Mouse (Mus musculus): Measurements from ENCODE around the gene Kif9.

Kif9 gene

DNA sequence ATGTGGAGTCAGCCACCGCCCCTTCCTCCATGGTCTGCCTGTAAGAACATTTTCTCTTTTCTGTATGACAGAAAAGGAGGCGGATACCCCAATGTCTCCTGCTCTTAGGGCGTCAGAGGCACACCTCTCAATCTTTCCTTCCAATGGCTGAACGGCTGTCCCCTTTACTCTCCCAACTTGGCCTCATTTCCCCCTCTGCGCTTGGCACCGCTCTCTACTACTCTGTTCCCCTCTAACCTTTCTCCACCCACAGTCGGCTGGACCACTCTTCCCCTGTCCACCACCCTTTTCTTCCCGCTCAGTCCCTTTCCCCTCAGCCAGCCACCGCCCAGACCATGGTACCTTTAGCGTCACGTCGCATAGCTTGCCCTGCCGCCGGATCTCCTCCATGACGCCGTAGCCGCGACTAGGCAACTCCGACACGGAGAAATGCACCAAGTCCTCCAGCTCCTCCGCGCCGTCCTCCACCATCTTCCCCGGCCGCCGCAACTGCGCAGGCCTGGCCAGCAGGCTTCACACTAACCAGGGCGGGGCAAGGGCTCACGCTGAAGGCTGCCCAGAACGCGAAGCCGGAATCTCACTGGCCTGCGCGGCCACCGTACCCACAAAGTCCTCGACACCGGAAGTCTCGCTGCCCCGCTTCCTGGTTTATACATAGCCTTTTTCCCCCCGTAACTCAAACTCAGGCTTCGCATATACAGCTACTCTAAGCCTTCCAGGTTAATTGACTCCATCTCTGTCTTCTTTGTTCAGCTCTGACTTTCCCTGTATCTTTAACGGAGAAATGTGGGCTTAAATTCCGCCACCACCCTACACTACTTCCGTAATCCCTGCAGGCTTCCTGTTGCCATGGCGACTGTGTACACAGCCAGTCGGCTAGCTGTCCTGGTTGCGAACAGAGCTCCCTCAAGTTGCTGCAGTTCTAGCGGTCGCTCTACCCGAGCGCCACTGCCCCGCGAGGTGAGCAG, at the start of gene Kif9, which contains the start of gene Klhl18:
Gene Kif9 (plus strand): TSS at position 835 of the 968 bp plus-strand sequence.
Gene Klhl18 (minus strand): TSS at position 571 of the 968 bp plus-strand sequence.
- peak; percentile 87 to 93 for DNase-seq (ENCODE audit: low spot score in 2 of 2)

DNA sequence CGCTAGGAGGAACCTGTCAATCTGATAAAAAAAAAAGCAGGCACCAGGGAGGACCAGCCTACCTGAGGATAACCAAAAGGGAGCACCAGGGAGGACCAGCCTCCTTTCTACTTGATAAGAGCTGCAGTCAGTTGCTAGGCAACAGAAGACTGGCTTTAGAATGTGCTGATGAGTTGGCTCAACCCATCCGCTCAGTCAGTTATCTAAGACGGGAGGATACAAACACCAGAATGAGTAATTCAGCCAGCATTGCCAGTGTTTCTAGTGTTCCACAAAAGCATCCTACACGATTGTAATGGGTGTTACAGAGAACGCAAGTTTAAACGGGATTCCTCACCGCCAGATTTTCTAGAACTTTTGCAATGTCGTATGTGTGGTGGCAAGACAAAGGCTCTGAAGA, 45.5 kb upstream of the Kif9 start:
- no peak for DNase-seq (ENCODE audit: low spot score in 2 of 2)

DNA sequence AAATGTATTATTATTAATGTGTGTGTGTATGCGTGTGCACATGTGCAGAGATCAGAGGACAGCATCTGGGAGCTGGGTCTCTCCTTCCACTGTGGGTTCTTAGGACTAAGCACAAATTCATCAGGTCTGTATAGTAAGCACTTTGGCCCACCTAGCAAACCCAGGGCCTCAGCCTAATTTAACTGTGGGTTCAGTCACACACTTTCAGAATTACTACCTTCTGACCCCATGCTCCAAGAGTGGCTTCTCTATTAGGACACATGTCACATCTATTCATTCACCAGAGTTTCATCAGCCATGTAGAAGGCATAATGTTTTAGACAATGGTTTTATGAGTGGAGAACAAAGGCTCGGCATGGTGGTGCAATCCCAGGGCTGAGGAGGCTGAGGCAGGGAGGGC, 43.7 kb upstream of the Kif9 start:
- DNase-seq (ENCODE audit: low spot score in 2 of 2), result no peak

DNA sequence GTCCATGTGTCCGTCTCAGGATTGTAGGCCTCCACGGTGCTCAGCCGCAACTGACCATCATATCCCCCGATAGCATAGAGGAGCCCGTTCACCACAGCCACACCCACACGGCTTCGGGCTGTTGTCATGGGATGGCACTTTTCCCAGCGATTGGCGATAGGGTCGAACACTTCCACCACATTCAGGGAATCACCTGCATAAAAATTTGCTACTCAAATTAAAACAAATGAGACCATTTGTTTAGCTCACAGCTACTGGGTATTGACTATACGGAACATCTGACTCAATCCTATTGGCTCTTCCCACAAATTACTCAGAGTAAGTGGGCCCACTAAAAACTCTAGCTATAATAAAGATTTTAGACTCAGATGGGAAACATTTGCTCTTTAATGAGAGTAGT, 40.7 kb upstream of the Kif9 start:
- no peak for DNase-seq (ENCODE audit: low spot score in 2 of 2)

DNA sequence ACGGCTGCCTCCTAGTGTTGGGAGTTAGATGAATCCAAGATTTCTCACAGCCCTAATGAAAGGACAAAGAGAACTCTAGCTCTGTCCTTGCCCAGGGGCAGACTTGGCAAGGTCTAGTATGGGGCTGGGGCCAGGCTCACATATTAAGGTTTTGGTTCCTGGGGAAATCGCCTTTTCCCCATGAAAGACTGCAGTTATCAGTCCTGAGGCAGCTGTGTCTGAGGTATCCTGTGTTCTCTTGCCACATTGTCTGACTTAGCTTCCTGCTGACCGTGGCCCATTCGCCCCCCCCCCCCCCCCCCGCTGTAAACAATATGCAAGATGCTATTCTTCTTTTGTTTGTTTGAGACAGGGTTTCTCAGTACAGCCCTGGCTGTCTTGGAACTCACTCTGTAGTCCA, 36.7 kb upstream of the Kif9 start:
- DNase-seq (ENCODE audit: low spot score in 2 of 2), result no peak

DNA sequence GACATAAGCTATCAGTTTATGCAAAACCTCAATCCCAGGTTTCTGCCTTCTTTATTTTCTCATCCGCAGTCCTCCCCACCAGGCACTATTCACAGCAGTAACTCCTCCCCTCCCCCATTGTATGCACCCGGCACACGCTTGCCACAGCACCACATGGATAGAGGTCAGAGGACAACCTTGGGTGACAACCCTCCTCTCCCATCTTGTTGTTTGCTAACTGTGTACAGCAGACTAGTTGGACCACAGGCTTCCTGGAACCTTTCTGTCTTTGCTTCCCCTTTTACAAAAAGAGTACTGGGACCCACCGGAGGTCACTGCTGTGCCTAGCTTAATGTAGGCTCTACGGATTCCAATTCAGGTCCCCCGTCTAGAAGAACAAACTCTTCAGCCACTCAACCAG, 36.2 kb upstream of the Kif9 start:
- no peak for DNase-seq (ENCODE audit: low spot score in 2 of 2)

DNA sequence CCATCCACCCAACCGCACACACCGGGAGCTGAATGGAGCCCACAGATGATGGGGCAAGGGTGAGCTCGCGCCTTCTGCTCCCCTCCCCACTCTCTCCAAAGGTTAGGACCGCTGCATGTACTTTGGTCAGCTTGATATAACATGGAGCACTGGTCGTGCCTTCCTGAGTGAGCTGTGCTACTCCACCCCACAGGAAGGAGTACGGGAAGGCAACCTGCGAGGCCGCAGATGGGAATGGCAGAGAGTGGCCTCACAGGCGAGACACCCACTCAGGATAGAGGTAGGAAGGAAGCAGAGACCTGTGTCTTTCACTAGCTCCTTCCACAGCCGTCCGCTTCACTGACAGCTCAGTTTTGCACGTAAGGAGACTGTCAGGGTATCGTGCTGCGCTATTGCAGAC, 28.4 kb upstream of the Kif9 start:
- no peak for DNase-seq (ENCODE audit: low spot score in 2 of 2)

DNA sequence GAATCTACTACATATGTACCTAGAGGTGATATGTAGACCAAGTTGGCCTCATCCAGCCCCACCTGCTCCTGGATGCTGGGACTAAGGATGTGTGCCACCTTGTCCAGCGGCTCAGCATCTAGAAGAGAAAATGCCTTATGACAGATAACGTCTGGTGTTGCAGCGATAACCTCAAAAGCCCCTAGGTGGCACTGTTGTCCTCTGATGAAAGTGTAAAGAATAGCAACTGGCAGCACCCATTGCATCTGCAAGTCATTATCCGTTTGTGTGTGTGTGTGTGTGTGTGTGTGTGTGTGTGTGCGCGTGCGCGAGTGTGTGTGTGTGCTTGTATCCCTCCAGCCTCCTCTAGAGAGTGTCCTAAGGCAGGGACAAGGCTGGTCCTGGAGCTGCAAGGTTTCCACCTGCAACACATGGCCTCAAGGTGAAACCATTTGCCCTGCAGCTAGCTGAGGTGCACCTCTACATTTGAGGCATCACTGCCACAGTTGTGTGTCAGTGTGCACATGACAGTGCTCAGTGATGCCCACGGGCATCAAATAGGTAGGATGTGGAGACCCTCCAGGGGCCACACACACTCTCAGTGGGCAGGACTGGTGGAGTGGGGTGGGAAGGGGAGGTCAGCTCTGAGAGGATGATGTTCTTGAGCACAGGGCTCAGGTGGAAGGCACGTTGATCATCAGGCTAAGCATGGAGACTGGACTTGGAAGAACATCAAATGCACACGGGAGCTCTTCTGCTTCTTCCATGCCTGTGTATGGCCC, 27.7 kb upstream of the Kif9 start:
- peak; percentile 24 to 69 for DNase-seq (ENCODE audit: low spot score in 2 of 2)

DNA sequence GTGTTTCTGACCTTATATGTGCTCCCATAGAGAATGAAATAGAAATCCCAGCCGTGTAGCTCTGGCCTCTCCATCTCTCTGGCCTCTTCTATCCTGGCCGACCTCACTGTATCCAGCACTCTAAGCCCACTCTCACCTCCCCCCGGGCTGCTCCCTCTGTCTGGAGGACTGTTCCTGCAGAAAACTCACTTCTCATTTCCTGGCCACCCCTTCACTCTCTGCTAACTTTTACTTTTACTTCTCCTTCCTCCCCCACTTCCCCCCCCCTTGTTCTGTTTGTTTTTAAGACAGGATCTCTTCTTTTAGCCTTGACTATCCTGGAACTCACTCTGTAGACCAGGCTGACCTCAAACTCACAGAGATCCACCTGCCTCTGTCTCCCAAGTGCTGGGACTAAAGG, 24.2 kb upstream of the Kif9 start:
- DNase-seq (ENCODE audit: low spot score in 2 of 2), result no peak

DNA sequence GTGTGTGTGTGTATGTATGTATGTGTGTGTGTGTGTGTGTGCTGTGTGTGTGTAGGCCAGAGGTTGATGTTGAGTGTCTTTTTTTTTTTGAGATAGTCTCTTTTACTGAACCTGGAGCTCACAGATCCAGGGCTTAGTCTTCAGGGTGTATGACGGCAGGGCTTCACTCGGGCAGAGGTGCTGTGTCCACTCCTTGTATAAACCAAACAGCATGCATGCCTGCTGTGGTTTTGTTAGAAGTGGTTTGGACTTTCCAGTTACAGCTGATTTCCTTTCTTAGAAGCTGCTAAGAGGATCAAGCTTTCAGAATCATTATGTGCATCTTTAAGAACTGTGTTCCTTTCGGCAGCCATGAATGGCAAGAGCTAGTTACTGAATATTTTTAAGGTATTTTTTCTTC, 18.8 kb upstream of the Kif9 start:
- DNase-seq (ENCODE audit: low spot score in 2 of 2), result no peak

DNA sequence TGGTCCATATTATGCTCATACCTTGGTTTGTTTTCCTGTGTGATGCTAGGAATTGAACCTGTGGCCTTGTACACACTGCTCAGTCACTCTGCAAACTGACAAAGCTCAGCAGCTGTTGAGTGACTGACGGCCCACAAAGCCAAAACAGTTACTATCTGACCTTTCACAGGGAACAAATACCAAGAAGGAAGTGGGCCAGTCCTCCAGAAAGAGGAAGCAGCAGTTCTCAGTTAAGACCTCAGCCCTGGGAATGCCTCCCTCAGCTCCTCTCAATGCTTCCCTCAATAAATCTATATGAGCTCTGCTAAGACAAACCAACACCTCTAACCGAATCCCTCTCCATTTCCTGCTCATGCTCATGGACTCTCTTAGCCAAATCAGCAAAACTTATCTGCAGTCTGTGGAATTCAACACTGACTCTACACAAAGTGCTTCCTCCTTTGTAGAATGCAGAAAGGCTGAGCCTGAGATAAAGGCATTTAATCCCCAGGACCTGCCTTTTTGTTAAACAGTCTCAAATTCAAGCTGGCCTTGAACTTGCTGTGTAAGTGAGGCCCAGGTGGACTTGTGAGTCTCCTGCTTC, 17.5 kb upstream of the Kif9 start:
- no peak for DNase-seq (ENCODE audit: low spot score in 2 of 2)

DNA sequence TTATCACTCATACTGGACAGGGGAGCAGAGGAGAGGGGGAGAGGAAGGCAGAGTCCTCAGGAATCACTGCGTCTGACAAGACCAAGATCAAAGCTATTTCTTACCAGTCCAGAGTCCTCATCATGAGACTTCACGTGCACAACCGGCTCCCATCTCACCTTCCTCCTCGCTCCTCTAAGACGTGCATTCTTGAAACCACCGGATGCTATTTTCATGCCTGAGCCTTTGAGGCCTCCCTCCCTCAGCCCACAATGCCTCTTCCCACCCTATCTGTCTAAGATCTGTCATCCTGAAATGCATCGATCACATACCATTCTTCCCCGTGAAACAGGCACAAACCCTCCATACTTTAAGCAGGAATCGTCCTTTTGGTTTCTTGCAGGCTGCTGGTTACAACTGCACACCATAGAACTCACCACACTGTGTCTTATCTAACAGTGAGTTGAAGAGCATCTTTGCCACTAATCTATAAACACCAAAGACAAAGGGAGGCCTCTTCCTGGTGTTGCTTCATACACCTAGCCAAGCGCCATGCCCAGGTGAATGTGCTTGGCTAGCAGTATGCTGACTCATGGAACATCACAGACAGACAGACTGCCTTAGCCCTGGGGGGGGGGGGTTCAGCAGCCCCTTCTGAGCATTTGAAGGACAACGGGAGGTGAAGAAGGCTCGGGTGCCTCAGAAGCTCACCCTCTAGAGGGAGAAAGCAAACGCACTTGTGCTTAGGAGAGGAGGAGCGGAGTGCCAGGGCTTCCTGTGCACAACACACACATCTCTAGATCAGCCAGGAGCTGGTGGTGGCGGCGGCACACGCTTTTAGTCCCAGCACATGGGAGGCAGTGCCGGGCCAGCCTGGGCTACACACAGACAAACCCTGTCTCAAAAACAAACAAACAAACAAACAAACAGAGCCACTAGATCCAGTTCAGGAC, 15.6 kb upstream of the Kif9 start:
- DNase-seq (ENCODE audit: low spot score in 2 of 2), result no peak

DNA sequence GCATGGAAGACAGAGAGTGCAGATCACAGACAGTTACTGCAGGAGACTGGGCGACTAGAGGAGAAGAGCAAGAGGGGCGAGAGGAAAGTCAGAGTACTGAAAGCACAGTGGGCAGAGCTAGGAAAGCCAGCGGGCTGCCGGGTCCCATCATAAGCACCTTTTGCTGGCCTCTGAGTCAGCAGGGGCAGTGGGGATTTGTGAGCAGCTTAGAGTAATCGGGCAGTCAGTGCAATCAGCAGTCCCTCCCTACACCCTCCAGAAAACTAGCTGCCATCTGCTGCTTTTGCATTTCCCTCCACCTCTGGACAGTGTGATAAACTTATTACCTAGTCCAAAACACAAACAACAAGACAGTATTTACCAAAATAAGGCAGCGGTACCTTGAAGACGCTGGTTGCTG, 14.4 kb upstream of the Kif9 start:
- no peak for DNase-seq (ENCODE audit: low spot score in 2 of 2)

DNA sequence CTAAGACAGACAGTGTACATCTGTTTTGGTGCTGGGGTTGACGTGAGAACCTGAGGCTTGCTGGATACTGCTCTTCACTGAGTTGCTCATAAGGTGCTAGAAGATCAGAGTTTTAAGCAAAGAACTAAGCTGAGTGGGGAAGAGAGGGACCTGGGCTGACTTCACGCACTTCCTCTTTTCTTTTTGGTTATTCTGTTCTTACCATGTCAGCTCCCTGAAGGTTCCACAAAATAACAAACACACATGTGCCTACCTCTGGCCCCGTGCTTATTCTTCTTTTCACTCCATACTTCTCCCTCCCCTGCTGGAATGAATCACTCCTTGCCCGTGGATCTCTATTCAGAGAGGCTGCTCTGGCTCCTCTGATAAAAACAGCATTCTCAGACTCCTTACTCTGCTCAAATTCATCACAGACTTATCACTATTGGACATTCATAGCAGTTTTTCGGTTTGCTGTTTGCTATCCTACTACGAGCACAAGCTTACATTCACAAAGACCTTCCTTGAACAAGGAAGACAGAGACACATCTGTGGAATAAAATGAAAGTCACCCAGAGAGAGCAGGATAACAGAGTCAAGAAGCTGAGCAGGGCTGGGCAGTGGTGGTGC, 12.7 kb upstream of the Kif9 start:
- DNase-seq (ENCODE audit: low spot score in 2 of 2), result no peak

DNA sequence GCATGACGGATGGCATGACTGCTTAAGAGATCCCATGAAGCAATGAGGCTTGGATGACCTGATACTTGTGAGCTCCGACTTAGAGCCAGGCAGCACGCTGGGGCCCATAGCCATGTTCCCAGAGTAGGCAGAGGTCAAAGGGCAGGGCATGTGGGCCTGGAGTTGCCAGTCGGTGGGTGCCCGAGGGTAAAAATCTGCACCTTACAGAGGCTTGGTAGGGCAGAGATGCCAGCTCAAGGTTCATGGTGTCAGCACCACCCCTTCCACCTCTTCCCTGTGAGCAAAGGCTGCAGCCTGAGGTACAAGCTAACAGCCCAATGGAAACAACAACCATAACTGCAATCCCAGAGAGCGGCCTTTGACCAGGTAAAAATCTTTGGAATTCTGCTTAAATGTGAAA, 11.4 kb upstream of the Kif9 start:
- DNase-seq (ENCODE audit: low spot score in 2 of 2), result no peak

DNA sequence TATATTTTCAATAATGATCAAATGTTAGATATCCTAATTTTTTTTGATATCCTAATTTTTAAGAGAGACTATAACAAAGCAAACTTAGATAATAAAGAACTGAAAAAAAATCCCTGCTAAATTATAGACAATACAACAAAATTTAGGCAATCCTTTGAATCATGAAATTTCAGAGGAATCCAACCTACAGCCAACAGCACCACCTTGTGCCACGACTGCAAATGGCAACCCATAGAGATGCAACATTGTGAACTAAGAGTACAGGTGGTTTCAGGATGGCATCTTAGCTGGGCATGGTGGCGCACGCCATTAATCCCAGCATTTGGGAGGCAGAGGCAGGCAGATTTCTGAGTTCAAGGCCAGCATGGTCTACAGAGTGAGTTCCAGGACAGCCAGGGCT, 10.6 kb upstream of the Kif9 start:
- peak; percentile 22 to 57 for DNase-seq (ENCODE audit: low spot score in 2 of 2)

DNA sequence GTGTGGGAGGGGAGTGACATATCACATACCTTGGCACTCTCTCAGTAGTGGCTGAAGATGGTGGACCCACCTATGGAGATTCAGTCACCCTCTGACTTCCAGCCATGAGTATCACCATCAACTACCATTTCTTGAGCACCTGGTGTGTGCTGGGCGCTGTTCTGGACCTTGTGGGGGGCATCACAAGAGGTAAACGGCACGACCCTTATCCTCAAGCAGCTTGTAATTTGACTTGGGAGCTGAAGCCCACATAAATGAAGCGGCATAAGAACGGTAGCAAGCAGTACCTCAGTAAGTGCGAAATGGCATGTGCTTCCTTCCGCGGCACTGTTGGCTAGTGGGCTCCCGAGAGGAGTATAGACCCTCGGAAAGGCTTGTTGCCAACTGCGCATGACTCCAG, 1.2 kb downstream of the Kif9 start:
- DNase-seq (ENCODE audit: low spot score in 2 of 2), result no peak

DNA sequence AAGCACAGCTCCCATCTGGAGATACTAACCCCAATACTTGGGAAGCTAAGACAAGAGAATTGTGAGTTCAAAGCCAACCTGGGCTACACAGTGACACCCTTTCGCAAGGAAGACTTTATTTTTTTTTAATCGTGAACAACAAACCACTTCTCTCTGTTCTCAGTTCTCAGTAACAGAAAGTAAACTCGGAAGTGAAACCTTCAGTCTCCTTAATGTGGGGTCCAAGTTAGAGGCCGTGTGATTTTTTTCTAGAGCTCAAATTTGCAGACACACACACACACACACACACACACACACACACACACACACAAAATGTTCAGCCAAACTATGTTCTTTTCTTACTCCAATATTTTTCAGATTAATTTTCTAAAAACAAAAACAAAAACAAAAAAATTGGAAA, 1.9 kb downstream of the Kif9 start:
- DNase-seq (ENCODE audit: low spot score in 2 of 2), result no peak

DNA sequence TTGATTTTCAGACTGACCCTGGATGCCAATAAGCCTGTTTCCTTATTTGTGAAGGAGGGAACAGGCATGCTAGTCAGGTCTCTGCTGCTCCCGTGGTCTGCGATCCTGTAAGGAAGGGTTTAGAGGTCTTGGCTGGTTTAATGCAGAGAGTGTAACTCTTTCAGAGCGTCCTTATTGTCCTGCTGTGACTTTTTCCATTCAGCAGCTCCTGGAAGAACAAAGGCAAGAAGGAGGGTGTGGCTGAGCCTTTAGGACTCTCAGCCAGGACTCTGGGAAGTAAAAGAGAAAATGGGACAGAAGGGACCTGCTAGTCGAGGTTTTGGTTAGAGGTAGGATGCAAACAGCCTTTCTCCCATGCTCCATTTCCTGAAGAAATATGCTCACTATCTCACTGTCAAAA, 12.1 kb downstream of the Kif9 start:
- DNase-seq (ENCODE audit: low spot score in 2 of 2), result no peak

DNA sequence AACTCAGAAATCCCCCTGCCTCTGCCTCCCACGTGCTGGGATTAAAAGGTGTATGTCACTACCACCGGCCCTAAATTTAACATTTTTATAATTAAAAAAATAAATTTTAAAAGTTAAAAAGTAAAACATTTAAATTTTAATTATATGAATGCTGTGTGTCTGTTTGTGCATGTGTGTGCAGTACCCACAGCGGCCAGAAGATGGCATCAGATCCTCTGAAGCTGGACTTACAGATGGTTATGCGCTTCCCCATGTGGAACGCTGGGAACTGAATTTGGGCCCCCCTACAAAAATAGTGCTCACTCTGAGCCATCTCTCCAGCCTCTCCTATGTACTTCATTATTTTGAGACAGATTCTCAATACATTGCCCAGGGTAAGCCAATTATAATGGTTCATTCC, 14.2 kb downstream of the Kif9 start:
- DNase-seq (ENCODE audit: low spot score in 2 of 2), result peak in 1 of 2 experiments; percentile 26

DNA sequence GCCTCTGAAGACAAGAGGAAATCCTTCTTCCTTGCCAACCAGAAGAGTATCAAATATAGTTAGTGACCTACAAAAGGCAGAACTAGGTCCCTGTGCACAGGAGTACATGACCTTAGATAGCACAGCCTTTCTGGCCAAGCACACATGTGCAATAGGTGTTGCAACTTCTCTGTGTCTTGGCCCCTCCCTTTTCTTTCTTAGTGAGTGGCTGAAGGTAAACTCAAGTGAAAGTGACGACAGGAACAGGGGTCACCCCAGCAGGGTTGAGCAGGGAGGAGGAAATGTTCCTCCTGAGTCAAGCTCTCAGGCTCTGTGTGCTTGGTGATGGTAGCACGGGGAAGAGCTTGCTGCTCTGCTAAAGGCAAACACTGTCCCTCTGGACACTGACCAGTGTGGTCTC, 49.0 kb downstream of the Kif9 start:
- DNase-seq (ENCODE audit: low spot score in 2 of 2), result no peak
